In the genomic region with DNA sequence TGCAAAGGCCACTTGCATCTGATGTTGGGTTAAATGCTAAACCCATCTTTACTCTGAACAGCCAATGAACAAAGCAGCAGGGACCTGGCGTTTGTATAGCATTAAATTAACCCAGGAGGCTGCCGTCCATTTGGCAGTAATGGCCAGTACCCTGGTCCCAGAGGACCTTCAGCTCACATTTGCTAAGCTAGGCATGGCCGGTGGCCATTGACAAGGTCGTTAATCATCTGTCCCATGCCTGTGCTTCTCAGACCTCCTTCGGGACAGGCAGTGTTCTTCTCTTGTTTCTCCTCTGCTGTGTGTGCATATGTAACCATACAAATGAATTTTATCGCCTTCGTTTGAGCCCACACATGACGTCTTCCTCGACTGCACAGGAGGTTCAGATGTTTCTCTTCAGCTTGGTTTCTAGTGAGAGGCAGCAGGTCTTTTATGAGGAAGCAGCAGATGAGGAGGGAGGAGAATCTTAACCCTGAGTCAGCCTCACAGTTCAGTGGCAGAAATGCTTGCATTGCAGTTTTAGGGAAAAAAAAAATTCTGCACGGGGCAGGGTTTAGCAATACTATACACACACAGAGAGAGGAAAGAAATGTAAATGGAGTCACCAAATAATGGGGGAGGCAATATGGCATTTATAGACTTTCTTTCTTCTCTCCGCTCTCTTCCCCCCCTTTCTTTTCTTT, we compare ENCODE assay signal across 14 mouse cellular contexts.
DNase-seq lines count a peak whose midpoint lies in the region; ATAC-seq lines count a peak whose summit lies in the region.
"Had no signal": no experiment of that assay in that cellular context is flagged by ENCODE, and none has a peak within 500 bp of the region (broad histone marks: within the 10 kb centered on the region; RNA-seq: fewer than 3 reads in every experiment).

No protein-coding gene starts in this region.

- H3K27me3 ChIP-seq in kidney, embryonic 15.5 days: no peaks in the 10 kb centered on the region
- H3K27me3 ChIP-seq in hindbrain, embryonic 15.5 days: no peaks in the 10 kb centered on the region
- no peaks in the 10 kb centered on the region for H3K27me3 ChIP-seq in stomach, embryonic 16.5 days (ENCODE audit: control insufficient read depth, insufficient read depth, low read length)

- no peak for DNase-seq in kidney, adult 9 months
- peak; percentile 20 for DNase-seq in retina, embryonic 14.5 days (ENCODE audit: low spot score)
- no peak for DNase-seq in retina, postnatal 1 day
- no peak for DNase-seq in lung, postnatal 10 days
- DNase-seq in left cerebral cortex, adult 18-20 months (ENCODE audit: low spot score in 2 of 2): no peak
- DNase-seq: adrenal gland, adult 8-10 months; cerebellum, adult 18-20 months; gastrocnemius, adult 2 months; kidney, postnatal 36 days; lung, adult 18-20 months; thymus, postnatal 4 days had no signal

- H3K9ac ChIP-seq in kidney, embryonic 15.5 days: no peak overlapping the region
- H3K9ac ChIP-seq in hindbrain, embryonic 15.5 days: no peak overlapping the region
- no peak overlapping the region for H3K9ac ChIP-seq in stomach, embryonic 16.5 days (ENCODE audit: low read length)

- H3K4me2 ChIP-seq in kidney, embryonic 15.5 days: peak overlapping the region; percentile 29; the same call in 1 of the 2 replicates
- H3K4me2 ChIP-seq in hindbrain, embryonic 15.5 days: no peak overlapping the region
- H3K4me2 ChIP-seq in stomach, embryonic 16.5 days (ENCODE audit: low read depth, low read length): no peak overlapping the region

- peak overlapping the region; percentile 48; the same call in 1 of the 2 replicates for H3K27ac ChIP-seq in kidney, embryonic 15.5 days
- H3K27ac ChIP-seq in hindbrain, embryonic 15.5 days (replicated peaks): 0 out of 2 replicates have a peak overlapping the region, but pooled peaks have one; percentile 3
- no peak overlapping the region for H3K27ac ChIP-seq in stomach, embryonic 16.5 days (ENCODE audit: low read length)
- H3K27ac ChIP-seq: gastrocnemius, adult 2 months had no signal

- H3K4me1 ChIP-seq in kidney, embryonic 15.5 days: peaks cover 11% of the 10 kb centered on the region
- peaks cover 14% of the 10 kb centered on the region for H3K4me1 ChIP-seq in hindbrain, embryonic 15.5 days (replicated peaks)
- no peaks in the 10 kb centered on the region for H3K4me1 ChIP-seq in stomach, embryonic 16.5 days (ENCODE audit: control insufficient read depth, insufficient read depth, low read length)

- peak; percentile 89 for ATAC-seq in kidney, embryonic 15.5 days (replicated peaks; ENCODE audit: low FRiP score)
- ATAC-seq in hindbrain, embryonic 15.5 days (ENCODE audit: low FRiP score, low read depth): peak; percentile 73
- ATAC-seq in stomach, embryonic 16.5 days (ENCODE audit: insufficient read depth, low FRiP score): peak; percentile 40; the same call in 1 of the 2 replicates

- WGBS in kidney, embryonic 15.5 days: 13% methylated on average over 11 of the region's 11 CpGs
- WGBS in hindbrain, embryonic 15.5 days: 22% methylated on average over 11 of the region's 11 CpGs
- 37% methylated on average over 11 of the region's 11 CpGs for WGBS in stomach, embryonic 16.5 days

- no peaks in the 10 kb centered on the region for H3K36me3 ChIP-seq in kidney, embryonic 15.5 days
- H3K36me3 ChIP-seq in hindbrain, embryonic 15.5 days: no peaks in the 10 kb centered on the region
- no peaks in the 10 kb centered on the region for H3K36me3 ChIP-seq in stomach, embryonic 16.5 days (ENCODE audit: control insufficient read depth, insufficient read depth, low read length)

- H3K4me3 ChIP-seq in kidney, embryonic 15.5 days (replicated peaks): no peak overlapping the region
- no peak overlapping the region for H3K4me3 ChIP-seq in hindbrain, embryonic 15.5 days
- H3K4me3 ChIP-seq in stomach, embryonic 16.5 days (replicated peaks; ENCODE audit: low read length): no peak overlapping the region
- H3K4me3 ChIP-seq: gastrocnemius, adult 2 months had no signal

- no peaks in the 10 kb centered on the region for H3K9me3 ChIP-seq in kidney, embryonic 15.5 days (replicated peaks)
- H3K9me3 ChIP-seq in hindbrain, embryonic 15.5 days: no peaks in the 10 kb centered on the region
- no peaks in the 10 kb centered on the region for H3K9me3 ChIP-seq in stomach, embryonic 16.5 days (replicated peaks; ENCODE audit: control insufficient read depth, low read length)
